Mouse (Mus musculus): Measurements from ENCODE around the gene Casq2.
A peak's percentile ranks its signal among the peaks of the same experiment; 100 is the strongest.

Gene Casq2

GRCm38 (mm10) chr3:102083589-102084230 is 2.5 kb upstream of the Casq2 start:
- no peak for DNase-seq

GRCm38 (mm10) chr3:102084833-102085491 is 1.3 kb upstream of the Casq2 start:
- DNase-seq, result no peak

- DNase-seq, result peak; percentile 24 to 35
Measured at GRCm38 (mm10) chr3:102085719-102086118, 496 bp upstream of the Casq2 start.

GRCm38 (mm10) chr3:102094841-102095240 is 8.6 kb downstream of the Casq2 start:
- peak in 1 of 2 experiments; percentile 25 for DNase-seq

- no peak for DNase-seq
Measured at GRCm38 (mm10) chr3:102095412-102095811, 9.2 kb downstream of the Casq2 start.

GRCm38 (mm10) chr3:102096366-102096765 is 10.2 kb downstream of the Casq2 start:
- DNase-seq, result no peak

- DNase-seq, result no peak
Measured at GRCm38 (mm10) chr3:102096976-102097375, 10.8 kb downstream of the Casq2 start.

- no peak for DNase-seq
Measured at GRCm38 (mm10) chr3:102099242-102099641, 13.0 kb downstream of the Casq2 start.

- DNase-seq, result no peak
Measured at GRCm38 (mm10) chr3:102099793-102100192, 13.6 kb downstream of the Casq2 start.

GRCm38 (mm10) chr3:102101445-102101844 is 15.2 kb downstream of the Casq2 start:
- DNase-seq, result peak; percentile 9 to 22

GRCm38 (mm10) chr3:102103811-102104565 is 17.8 kb downstream of the Casq2 start:
- no peak for DNase-seq

- DNase-seq, result peak in 1 of 2 experiments; percentile 33
Measured at GRCm38 (mm10) chr3:102108201-102108600, 22.0 kb downstream of the Casq2 start.

GRCm38 (mm10) chr3:102111979-102112599 is 25.9 kb downstream of the Casq2 start:
- no peak for DNase-seq

- DNase-seq, result peak in 1 of 2 experiments; percentile 17
Measured at GRCm38 (mm10) chr3:102120947-102121346, 34.7 kb downstream of the Casq2 start.

- DNase-seq, result peak in 1 of 2 experiments; percentile 43
Measured at GRCm38 (mm10) chr3:102122046-102122445, 35.8 kb downstream of the Casq2 start.

GRCm38 (mm10) chr3:102123654-102124053 is 37.4 kb downstream of the Casq2 start:
- no peak for DNase-seq

GRCm38 (mm10) chr3:102125546-102125945 is 39.3 kb downstream of the Casq2 start:
- DNase-seq, result no peak

GRCm38 (mm10) chr3:102127114-102127513 is 40.9 kb downstream of the Casq2 start:
- DNase-seq, result no peak

GRCm38 (mm10) chr3:102128242-102128641 is 42.0 kb downstream of the Casq2 start:
- DNase-seq, result no peak

GRCm38 (mm10) chr3:102130478-102130877 is 44.3 kb downstream of the Casq2 start:
- peak in 1 of 2 experiments; percentile 39 for DNase-seq

GRCm38 (mm10) chr3:102131627-102132324 is 45.6 kb downstream of the Casq2 start:
- no peak for DNase-seq

GRCm38 (mm10) chr3:102135389-102136113 is 49.3 kb downstream of the Casq2 start:
- DNase-seq, result peak in 1 of 2 experiments; percentile 20
